Mouse (Mus musculus): ENCODE data around the gene Slc26a11. TPM values are rescaled to one million over a fixed set of nuclear protein-coding genes. Genes with fewer than 3 reads are reported as not detected.
"Not testable (repeated sequence)": the region's sequence is repeated elsewhere in the genome, so short reads cannot be mapped to it uniquely, and the experiment has no call there.

Slc26a11 gene
- polyA plus RNA-seq, 1 experiment = 1.5 TPM

DNA sequence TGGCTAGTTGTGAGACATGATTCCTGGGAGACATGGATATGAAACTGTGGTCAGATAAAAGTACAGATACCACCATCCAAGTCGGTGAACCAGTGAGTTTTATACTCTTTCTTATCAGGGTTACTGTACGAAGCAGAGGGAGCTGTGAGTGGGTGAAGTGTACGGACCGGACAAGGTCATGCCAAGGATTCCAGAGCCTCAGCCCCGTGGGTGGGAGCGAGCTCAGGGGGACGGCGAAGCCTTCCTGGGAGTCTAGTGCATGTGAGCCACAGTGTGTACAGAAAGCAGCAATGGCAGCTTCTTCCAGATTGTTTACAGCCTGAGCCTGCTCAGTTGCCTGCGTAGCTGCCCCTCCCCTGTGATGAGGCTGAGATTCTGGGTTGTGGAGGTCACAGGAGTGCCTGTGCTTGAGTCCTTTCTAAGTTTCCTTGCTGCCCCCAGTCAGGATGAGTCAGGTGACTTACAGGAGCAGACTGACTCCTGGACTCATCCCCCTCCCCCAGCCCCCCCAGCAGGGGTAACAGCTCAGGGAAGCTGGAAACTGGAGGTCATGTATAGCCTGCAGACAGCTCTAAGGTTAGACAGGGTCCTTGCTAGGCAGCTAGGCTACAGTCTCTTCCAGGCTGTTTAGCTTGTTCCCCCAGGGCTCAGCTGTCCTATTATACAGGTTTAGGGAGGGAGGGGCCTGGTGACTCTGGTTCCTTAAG is 26.4 kb downstream of the Slc26a11 start:
- Histone ChIP-seq H3K4me3 (no peak overlapping the region), H3K4me2 (ENCODE audit: low read depth) (no peak overlapping the region), H3K27me3 (ENCODE audit: control insufficient read depth, insufficient read depth, insufficient read length) (no peaks in the 10 kb centered on the region), H3K36me3 (ENCODE audit: control insufficient read depth, insufficient read depth) (no peaks in the 10 kb centered on the region), H3ac (ENCODE audit: control insufficient read depth, insufficient read length) (no peak overlapping the region), H3K79me2 (ENCODE audit: control insufficient read depth, insufficient read depth) (no peaks in the 10 kb centered on the region)
- TF ChIP-seq POLR2A (IDR thresholded peaks at IDR 0.05; ENCODE audit: insufficient read length, low read depth) = no peak
- no peak for TF ChIP-seq MAX (IDR thresholded peaks at IDR 0.05; ENCODE audit: low read depth)
- no peak for TF ChIP-seq REST (IDR thresholded peaks at IDR 0.05; ENCODE audit: insufficient read depth, insufficient read length)
- no peak for TF ChIP-seq MYOG (IDR thresholded peaks at IDR 0.05; ENCODE audit: control insufficient read depth in 1 of 3, insufficient read depth in 1 of 3, insufficient read length in 2 of 3, low read depth in 2 of 3)
- no peak for TF ChIP-seq E2F4 (IDR thresholded peaks at IDR 0.05; ENCODE audit: insufficient read depth)

DNA sequence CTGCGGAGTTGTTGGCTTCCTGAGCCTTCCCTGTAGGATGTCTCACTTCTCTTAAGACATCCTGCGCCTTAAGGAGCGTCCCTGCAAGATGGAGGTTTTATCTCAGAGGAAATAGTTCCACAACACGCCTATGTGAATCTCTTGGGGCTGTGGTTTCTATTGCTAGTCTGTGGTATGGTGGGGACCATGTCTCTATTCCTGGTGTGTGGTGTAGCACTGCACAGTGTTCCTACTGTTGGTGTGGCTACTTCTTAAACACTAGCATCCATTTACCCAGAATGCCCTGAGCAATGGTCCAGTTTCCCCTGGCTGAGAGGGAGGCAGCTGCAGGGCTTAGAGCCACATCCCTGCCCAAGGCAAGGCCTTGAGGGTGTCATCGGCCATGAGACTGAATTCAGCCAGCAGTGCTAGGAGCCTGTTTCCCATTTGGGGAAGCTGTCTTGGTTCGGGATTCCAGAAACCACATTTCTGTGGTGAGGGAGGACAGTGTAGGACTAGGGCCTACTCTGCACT is 27.0 kb downstream of the Slc26a11 start:
- no peak overlapping the region for H3K4me3 ChIP-seq
- no peak for TF ChIP-seq POLR2A (IDR thresholded peaks at IDR 0.05; ENCODE audit: insufficient read length, low read depth)
- no peak overlapping the region for H3ac ChIP-seq (ENCODE audit: control insufficient read depth, insufficient read length)
- no peaks in the 10 kb centered on the region for H3K79me2 ChIP-seq (ENCODE audit: control insufficient read depth, insufficient read depth)
- H3K36me3 ChIP-seq (ENCODE audit: control insufficient read depth, insufficient read depth) = no peaks in the 10 kb centered on the region
- no peak overlapping the region for H3K4me2 ChIP-seq (ENCODE audit: low read depth)
- H3K27me3 ChIP-seq (ENCODE audit: control insufficient read depth, insufficient read depth, insufficient read length) = no peaks in the 10 kb centered on the region

- H3K4me2 ChIP-seq (ENCODE audit: low read depth) = peak overlapping the region; percentile 57
- H3K27me3 ChIP-seq (ENCODE audit: control insufficient read depth, insufficient read depth, insufficient read length) = no peaks in the 10 kb centered on the region
- H3ac ChIP-seq (ENCODE audit: control insufficient read depth, insufficient read length) = no peak overlapping the region
- H3K4me3 ChIP-seq = no peak overlapping the region
- TF ChIP-seq CEBPB (IDR thresholded peaks at IDR 0.05; ENCODE audit: insufficient read depth, poor library complexity, severe bottlenecking) (peak; percentile 88), USF1 (IDR thresholded peaks at IDR 0.05; ENCODE audit: low read depth) (no peak)
- H3K36me3 ChIP-seq (ENCODE audit: control insufficient read depth, insufficient read depth) = no peaks in the 10 kb centered on the region
- no peaks in the 10 kb centered on the region for H3K79me2 ChIP-seq (ENCODE audit: control insufficient read depth, insufficient read depth)
Measured at GRCm38 (mm10) chr11:119384904-119385303, 29.5 kb downstream of the Slc26a11 start.

- Histone ChIP-seq H3K4me3 (no peak overlapping the region), H3K27me3 (ENCODE audit: control insufficient read depth, insufficient read depth, insufficient read length) (no peaks in the 10 kb centered on the region), H3K36me3 (ENCODE audit: control insufficient read depth, insufficient read depth) (no peaks in the 10 kb centered on the region), H3K79me2 (ENCODE audit: control insufficient read depth, insufficient read depth) (no peaks in the 10 kb centered on the region), H3ac (ENCODE audit: control insufficient read depth, insufficient read length) (no peak overlapping the region), H3K4me2 (ENCODE audit: low read depth) (no peak overlapping the region)
- TF ChIP-seq TCF12 (IDR thresholded peaks at IDR 0.05; ENCODE audit: insufficient read depth, poor library complexity, severe bottlenecking) (no peak), CEBPB (IDR thresholded peaks at IDR 0.05; ENCODE audit: insufficient read depth, poor library complexity, severe bottlenecking) (no peak), MYOD1 (IDR thresholded peaks at IDR 0.05; ENCODE audit: control insufficient read depth in 1 of 3, insufficient read length in 2 of 3, low read depth in 2 of 3) (no peak), POLR2A (IDR thresholded peaks at IDR 0.05; ENCODE audit: insufficient read length, low read depth) (no peak), E2F4 (IDR thresholded peaks at IDR 0.05; ENCODE audit: insufficient read depth) (no peak), REST (IDR thresholded peaks at IDR 0.05; ENCODE audit: insufficient read depth, insufficient read length) (no peak)
Measured at GRCm38 (mm10) chr11:119386306-119386705, 30.9 kb downstream of the Slc26a11 start.

DNA sequence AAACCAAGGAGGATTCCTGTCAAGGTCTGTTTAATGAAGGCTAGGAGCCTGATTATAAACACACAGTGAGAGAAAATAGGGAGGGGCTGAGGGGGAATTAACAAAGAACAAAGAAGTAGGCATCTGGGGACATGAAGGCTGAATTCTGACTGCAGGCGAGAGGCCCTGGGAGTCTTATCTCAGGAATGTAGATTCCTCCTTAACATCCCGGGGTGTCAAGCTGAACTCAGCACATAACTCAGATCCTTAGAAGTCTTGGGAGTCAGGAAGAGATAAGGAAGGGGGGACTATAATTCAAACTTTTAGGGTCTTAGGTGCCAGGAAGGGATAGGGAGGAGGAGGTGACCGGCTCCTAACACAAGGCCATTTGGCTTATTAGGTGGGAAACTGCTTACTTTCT is 31.9 kb downstream of the Slc26a11 start:
- not testable (repeated sequence) for H3ac ChIP-seq (ENCODE audit: control insufficient read depth, insufficient read length); H3K36me3 ChIP-seq (ENCODE audit: control insufficient read depth, insufficient read depth); H3K4me2 ChIP-seq (ENCODE audit: low read depth); H3K79me2 ChIP-seq (ENCODE audit: control insufficient read depth, insufficient read depth); H3K27me3 ChIP-seq (ENCODE audit: control insufficient read depth, insufficient read depth, insufficient read length); H3K4me3 ChIP-seq

DNA sequence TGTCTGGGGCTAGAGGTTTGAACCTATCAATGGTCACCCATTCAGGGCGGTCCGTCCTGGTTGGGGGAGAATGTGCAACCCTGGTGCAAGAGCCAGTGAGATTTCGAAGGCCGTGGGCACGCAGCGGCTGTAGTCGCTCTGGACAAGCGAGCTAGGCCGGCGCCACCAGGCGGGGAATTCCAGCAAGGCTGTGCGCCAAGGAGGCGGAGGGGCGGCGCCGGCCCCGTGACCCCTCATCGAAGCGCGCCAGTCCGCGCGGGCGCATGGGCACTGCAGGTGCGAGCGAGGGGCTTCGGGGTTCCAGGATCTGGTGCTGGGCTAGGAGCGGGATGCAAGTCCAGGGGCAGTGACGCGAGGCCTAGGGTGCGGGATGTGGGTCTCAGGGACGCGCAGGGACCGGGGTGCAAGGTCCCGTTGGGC is 34.5 kb downstream of the Slc26a11 start:
- H3K27me3 ChIP-seq (ENCODE audit: control insufficient read depth, insufficient read depth, insufficient read length) = no peaks in the 10 kb centered on the region
- H3K4me2 ChIP-seq (ENCODE audit: low read depth) = peak overlapping the region; percentile 85
- H3K36me3 ChIP-seq (ENCODE audit: control insufficient read depth, insufficient read depth) = no peaks in the 10 kb centered on the region
- peak overlapping the region; percentile 91 for H3K4me3 ChIP-seq
- H3K79me2 ChIP-seq (ENCODE audit: control insufficient read depth, insufficient read depth) = peaks cover 1% of the 10 kb centered on the region
- TF ChIP-seq MYOD1 (IDR thresholded peaks at IDR 0.05; ENCODE audit: control insufficient read depth in 1 of 3, insufficient read length in 2 of 3, low read depth in 2 of 3) (peak in 1 of 3 experiments; percentile 36), REST (IDR thresholded peaks at IDR 0.05; ENCODE audit: insufficient read depth, insufficient read length) (no peak), POLR2AphosphoS2 (IDR thresholded peaks at IDR 0.05; ENCODE audit: insufficient read length, low read depth) (peak; percentile 68), E2F4 (IDR thresholded peaks at IDR 0.05; ENCODE audit: insufficient read depth) (no peak), SRF (IDR thresholded peaks at IDR 0.05; ENCODE audit: control insufficient read depth, insufficient read length, low read depth) (no peak), TCF12 (IDR thresholded peaks at IDR 0.05; ENCODE audit: insufficient read depth, poor library complexity, severe bottlenecking) (no peak), CEBPB (IDR thresholded peaks at IDR 0.05; ENCODE audit: insufficient read depth, poor library complexity, severe bottlenecking) (peak; percentile 85; the same call in 1 of the 2 replicates), USF1 (IDR thresholded peaks at IDR 0.05; ENCODE audit: low read depth) (peak; percentile 26), MYOG (IDR thresholded peaks at IDR 0.05; ENCODE audit: control insufficient read depth in 1 of 3, insufficient read depth in 1 of 3, insufficient read length in 2 of 3, low read depth in 2 of 3) (peak in 1 of 3 experiments; percentile 39), POLR2A (IDR thresholded peaks at IDR 0.05; ENCODE audit: insufficient read length, low read depth) (peak; percentile 69)
- peak overlapping the region; percentile 73 for H3ac ChIP-seq (ENCODE audit: control insufficient read depth, insufficient read length)

Measured in myocyte (in vitro differentiated cells).